Mouse (Mus musculus) layer of hippocampus, adult 2 months (tissue): ENCODE data around the gene Olfr1346. TPM values are rescaled to one million over a fixed set of nuclear protein-coding genes. Genes with fewer than 3 reads are reported as not detected.

Experiments used
- DNase-seq, 2 experiments: peaks; one replicate each; pipeline ENCODE4 v3.0.0; 2022; ENCODE audit warnings: low spot score in 2 of 2
- H3K27ac ChIP-seq: fragments of 200-600 bp; 2 replicates; pipeline ENCODE4 v1.8.1; 2022
- H3K4me3 ChIP-seq: fragments of 200-600 bp; 2 replicates; pipeline ENCODE4 v1.8.1; 2022; ENCODE audit warnings: mild to moderate bottlenecking
- CTCF ChIP-seq: fragments of 200-600 bp; conservative IDR thresholded peaks from 2 replicates; pipeline ENCODE4 v1.8.1; 2022; ENCODE audit warnings: antibody characterized with exemption, mild to moderate bottlenecking, moderate library complexity
- total RNA-seq, 2 experiments: library from RNA; stranded (reverse); gene quantifications; 2 replicates each; pipeline ENCODE4 v1.2.3; 2021

The Olfr1346 gene
- total RNA-seq, 2 experiments from 2014 or later: not detected

- no peak within 1 kb of the TSS for H3K27ac ChIP-seq
- no peak within 1 kb of the TSS for H3K4me3 ChIP-seq
- DNase-seq: no peak
- TF ChIP-seq CTCF: no peak
Measured at GRCm38 (mm10) chr7:6522850-6523249, 55.9 kb downstream of the Olfr1346 start, which contains the start of gene Olfr1349. Gene Olfr1349 (minus strand): TSS chr7:6522950.

GRCm38 (mm10) chr7:6525001-6525400 is 58.1 kb downstream of the Olfr1346 start:
- Histone ChIP-seq H3K27ac (no peak overlapping the region), H3K4me3 (no peak overlapping the region)
- no peak for DNase-seq
- TF ChIP-seq CTCF: peak; percentile 25

- H3K4me3 ChIP-seq: no peak overlapping the region
- TF ChIP-seq CTCF: peak; percentile 62
- no peak for DNase-seq
- H3K27ac ChIP-seq: no peak overlapping the region
Measured at GRCm38 (mm10) chr7:6526141-6526540, 59.2 kb downstream of the Olfr1346 start.

Other genes starting within 250 kb of the Olfr1346 start
- not detected for gene Zscan5b, start 244.8 kb upstream of the Olfr1346 start, total RNA-seq
- gene Epp13, start 214.4 kb upstream of the Olfr1346 start, total RNA-seq: not detected
- 10 to 100 TPM; 17.8 to 18.3 TPM for gene Zfp667, start 180.5 kb upstream of the Olfr1346 start, total RNA-seq
- gene Zfp583, start 135.8 kb upstream of the Olfr1346 start, total RNA-seq: 10 to 100 TPM; 13.3 to 14.4 TPM
- gene Gm3854, start 123.3 kb upstream of the Olfr1346 start, total RNA-seq: 1 to 10 TPM; 7.1 to 8.3 TPM
- 1 to 10 TPM; 4.7 to 5.0 TPM for gene Zfp78, start 103.8 kb upstream of the Olfr1346 start, total RNA-seq
- 1 to 10 TPM; 6.7 to 9.6 TPM for gene Zfp28, start 83.8 kb upstream of the Olfr1346 start, total RNA-seq
- gene Smim17, start 68.4 kb upstream of the Olfr1346 start, total RNA-seq: 10 to 100 TPM; 19.7 to 24.1 TPM
- under 1 TPM; 0.25 to 0.54 TPM for gene Gm20715, start 56.8 kb upstream of the Olfr1346 start, total RNA-seq
- 1 to 10 TPM; 1.2 to 2.0 TPM for gene Olfr1344, start 28.4 kb upstream of the Olfr1346 start, total RNA-seq
- under 1 TPM in 1 of 2 experiments, not detected in 1; 0.08 TPM for gene Olfr1336, start 10.9 kb upstream of the Olfr1346 start, total RNA-seq
- not detected for gene Olfr5, start 19.8 kb downstream of the Olfr1346 start, total RNA-seq
- not detected for gene Olfr1347, start 32.7 kb downstream of the Olfr1346 start, total RNA-seq
- not detected for gene Olfr1348, start 41.6 kb downstream of the Olfr1346 start, total RNA-seq
- not detected for gene Olfr1349, start 55.8 kb downstream of the Olfr1346 start, total RNA-seq
- not detected for gene Olfr1350, start 97.7 kb downstream of the Olfr1346 start, total RNA-seq
- 1 to 10 TPM; 5.0 to 6.5 TPM for gene Zim1, start 229.3 kb downstream of the Olfr1346 start, total RNA-seq